Mouse (Mus musculus) limb, embryonic 15.5 days (tissue): Measurements from ENCODE around the gene Cxcl15. TPM values are rescaled to one million over a fixed set of nuclear protein-coding genes. Genes with fewer than 3 reads are reported as not detected.
"Not testable (repeated sequence)": the region's sequence is repeated elsewhere in the genome, so short reads cannot be mapped to it uniquely, and the experiment has no call there.

ENCODE experiments used
- ATAC-seq: fragments of 200-750 bp; cut with Nextera tagmentation; 2 replicates; pipeline ENCODE4 v1.8.0; 2017; ENCODE audit warnings: low read depth, moderate TSS enrichment; ENCODE audit not compliant: insufficient number of reproducible peaks, low FRiP score, low TSS enrichment
- H3K27ac ChIP-seq: fragments of 300-500 bp; sonication (generic); 2 replicates; pipeline ENCODE4 v1.5.1; 2015; ENCODE audit warnings: moderate library complexity, mild to moderate bottlenecking, inconsistent platforms
- H3K27me3 ChIP-seq: fragments of 300-500 bp; sonication (generic); 2 replicates; pipeline ENCODE4 v1.6.1; 2015; ENCODE audit warnings: inconsistent platforms
- H3K36me3 ChIP-seq: fragments of 300-500 bp; sonication (generic); 2 replicates; pipeline ENCODE4 v1.6.1; 2015; ENCODE audit warnings: inconsistent platforms
- H3K4me1 ChIP-seq: fragments of 300-500 bp; sonication (generic); 2 replicates; pipeline ENCODE4 v1.6.1; 2015; ENCODE audit warnings: inconsistent platforms
- H3K4me2 ChIP-seq: fragments of 300-500 bp; sonication (generic); 2 replicates; pipeline ENCODE4 v1.6.1; 2015; ENCODE audit warnings: mild to moderate bottlenecking, inconsistent platforms
- H3K4me3 ChIP-seq: fragments of 300-500 bp; sonication (generic); 2 replicates; pipeline ENCODE4 v1.5.1; 2015; ENCODE audit warnings: mild to moderate bottlenecking, inconsistent platforms
- H3K9ac ChIP-seq: fragments of 300-500 bp; sonication (generic); 2 replicates; pipeline ENCODE4 v1.6.1; 2015; ENCODE audit warnings: inconsistent platforms
- H3K9me3 ChIP-seq: fragments of 300-500 bp; sonication (generic); 2 replicates; pipeline ENCODE4 v1.6.1; 2016; ENCODE audit warnings: inconsistent platforms
- WGBS: fragments of 180-500 bp; shearing (Covaris S2); methylation state at CpG from one replicate; pipeline ENCODE4 v1.1.7; 2015; 5-methylcytosine and 5-hydroxymethylcytosine counted together
- polyA plus RNA-seq: library from polyadenylated mRNA; unstranded; fragments of >200 nt; fragmentation: Nextera tagmentation; extraction: Ambion mirVana; gene quantifications from 2 replicates; pipeline ENCODE4 v1.2.1, GENCODE M21; 2015

Gene Cxcl15
- polyA plus RNA-seq, 1 experiment from 2014 or later = 0.58 TPM

DNA sequence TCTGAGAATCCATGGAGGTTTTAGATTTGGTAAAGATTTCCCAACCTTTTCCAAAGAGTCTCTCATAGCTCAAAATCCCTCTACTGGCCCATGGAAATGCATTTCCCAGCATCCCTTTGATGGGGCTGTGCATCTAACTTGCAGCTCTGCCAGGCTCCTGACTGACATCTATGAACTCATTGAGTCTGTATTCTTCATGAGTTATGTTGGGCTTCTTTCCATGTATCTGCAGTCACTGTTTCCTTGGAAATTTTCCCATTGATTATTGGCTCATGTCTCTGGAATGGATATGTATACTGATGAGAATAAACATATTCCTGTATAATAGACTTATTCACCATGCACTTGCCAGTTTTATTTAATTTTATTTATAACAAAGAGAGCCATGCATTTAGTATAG lies 11.7 kb downstream of the Cxcl15 start:
- Histone ChIP-seq H3K36me3 (no peaks in the 10 kb centered on the region), H3K9me3 (no peaks in the 10 kb centered on the region), H3K4me3 (no peak overlapping the region), H3K27me3 (no peaks in the 10 kb centered on the region), H3K4me1 (no peaks in the 10 kb centered on the region), H3K4me2 (no peak overlapping the region), H3K9ac (no peak overlapping the region), H3K27ac (no peak overlapping the region)
- ATAC-seq = no peak

DNA sequence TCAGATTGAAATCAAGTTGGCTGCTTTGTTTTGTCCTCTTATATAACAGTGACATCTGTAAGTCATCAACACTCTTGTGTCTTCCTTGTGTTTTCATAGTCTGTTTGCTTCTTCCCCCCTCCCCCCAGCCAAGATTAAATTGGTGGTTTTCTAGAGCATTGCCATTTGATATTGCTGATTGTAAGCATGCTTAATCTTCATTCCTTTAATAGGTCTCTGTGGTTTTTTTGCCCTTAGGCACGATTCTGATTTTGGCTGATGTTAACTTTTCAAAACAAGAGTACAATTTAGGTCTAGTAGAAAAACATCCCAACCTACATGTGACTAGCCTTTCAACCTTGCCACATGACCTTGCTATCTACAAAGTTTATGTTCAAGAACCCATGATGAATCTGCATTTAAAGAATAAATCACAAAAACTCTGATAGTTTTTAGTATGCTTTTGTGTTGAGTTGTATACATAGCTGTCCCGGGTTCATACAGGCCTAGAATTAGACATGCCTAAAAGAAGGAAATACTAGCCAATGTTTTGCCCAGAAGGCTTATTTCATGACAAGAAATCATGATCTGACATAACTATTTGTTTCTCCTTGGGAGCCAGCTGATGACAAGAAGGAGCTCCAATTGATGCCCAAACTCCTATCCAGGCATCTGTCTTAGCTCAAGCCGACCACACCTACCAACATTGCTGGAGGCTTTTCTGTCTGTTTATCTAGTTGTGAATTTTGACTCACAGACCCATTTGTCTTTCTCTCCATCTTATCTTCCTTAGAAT lies 13.0 kb downstream of the Cxcl15 start:
- WGBS = 71% methylated on average over 3 of the region's 3 CpGs
- no peaks in the 10 kb centered on the region for H3K27me3 ChIP-seq
- no peaks in the 10 kb centered on the region for H3K4me1 ChIP-seq
- no peak overlapping the region for H3K4me3 ChIP-seq
- no peak overlapping the region for H3K4me2 ChIP-seq
- H3K36me3 ChIP-seq = no peaks in the 10 kb centered on the region
- no peak overlapping the region for H3K9ac ChIP-seq
- no peak overlapping the region for H3K27ac ChIP-seq
- no peaks in the 10 kb centered on the region for H3K9me3 ChIP-seq
- ATAC-seq = no peak

DNA sequence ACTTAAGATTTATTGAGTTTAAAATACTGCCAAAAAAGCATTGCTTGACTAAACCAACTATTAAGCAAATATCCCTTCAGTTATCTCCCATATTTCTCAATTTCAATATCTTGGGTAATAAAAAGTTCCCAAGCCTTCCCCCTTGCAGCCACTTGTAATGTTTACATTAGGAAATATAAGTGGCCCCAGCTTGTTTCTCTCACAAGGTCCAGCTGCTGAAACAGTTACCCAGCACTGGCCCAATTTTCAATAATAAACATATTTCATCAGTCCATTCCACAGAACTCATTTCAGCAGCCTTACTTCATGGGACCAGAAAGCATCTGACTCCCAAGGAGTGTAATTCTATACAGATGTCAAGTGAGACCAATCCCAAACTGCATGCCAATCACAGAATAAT lies 25.4 kb downstream of the Cxcl15 start:
- Histone ChIP-seq H3K9me3 (no peaks in the 10 kb centered on the region), H3K4me3 (no peak overlapping the region), H3K27me3 (no peaks in the 10 kb centered on the region), H3K4me2 (no peak overlapping the region), H3K9ac (no peak overlapping the region), H3K36me3 (no peaks in the 10 kb centered on the region), H3K4me1 (no peaks in the 10 kb centered on the region), H3K27ac (no peak overlapping the region)
- no peak for ATAC-seq

DNA sequence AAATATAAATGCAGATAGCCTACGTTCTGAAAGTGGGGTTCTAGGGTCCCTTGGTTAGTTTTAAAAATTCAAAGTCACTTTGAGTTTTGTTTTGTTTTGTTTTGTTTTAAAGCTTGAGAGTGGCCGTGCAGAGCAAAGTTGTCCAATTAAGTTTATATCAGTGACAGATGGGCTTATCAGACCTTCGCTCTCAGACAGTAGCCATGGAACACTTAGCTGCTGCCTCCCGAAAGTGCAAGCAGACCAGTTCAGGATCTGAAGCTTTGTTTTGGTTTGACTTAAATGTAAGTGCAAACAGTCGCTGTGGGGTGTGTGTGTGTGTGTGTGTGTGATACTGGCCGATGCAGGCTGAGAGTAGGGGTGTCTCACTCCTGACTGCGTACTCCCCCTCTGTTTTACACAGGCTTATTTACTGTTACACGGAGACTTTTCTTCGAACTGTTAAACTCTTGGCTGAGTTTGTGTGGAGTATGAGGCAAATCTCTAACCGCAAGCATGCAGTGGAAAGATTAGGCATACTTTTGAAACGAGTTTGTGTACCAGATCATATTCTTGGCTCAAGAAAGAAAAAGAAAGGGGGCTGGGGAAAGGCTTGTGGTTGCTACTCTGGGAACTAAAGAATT lies 37.9 kb downstream of the Cxcl15 start:
- 0 out of 2 replicates have a peak overlapping the region, but pooled peaks have one; percentile 19 for H3K4me2 ChIP-seq
- H3K9me3 ChIP-seq = no peaks in the 10 kb centered on the region
- H3K4me1 ChIP-seq = peaks cover 8% of the 10 kb centered on the region; the same call in 1 of the 2 replicates
- peak; percentile 82 for ATAC-seq
- H3K27me3 ChIP-seq = no peaks in the 10 kb centered on the region
- no peak overlapping the region for H3K9ac ChIP-seq
- WGBS = 52% methylated on average over 11 of the region's 11 CpGs
- H3K27ac ChIP-seq = peak overlapping the region; percentile 3
- no peak overlapping the region for H3K4me3 ChIP-seq
- H3K36me3 ChIP-seq = no peaks in the 10 kb centered on the region

DNA sequence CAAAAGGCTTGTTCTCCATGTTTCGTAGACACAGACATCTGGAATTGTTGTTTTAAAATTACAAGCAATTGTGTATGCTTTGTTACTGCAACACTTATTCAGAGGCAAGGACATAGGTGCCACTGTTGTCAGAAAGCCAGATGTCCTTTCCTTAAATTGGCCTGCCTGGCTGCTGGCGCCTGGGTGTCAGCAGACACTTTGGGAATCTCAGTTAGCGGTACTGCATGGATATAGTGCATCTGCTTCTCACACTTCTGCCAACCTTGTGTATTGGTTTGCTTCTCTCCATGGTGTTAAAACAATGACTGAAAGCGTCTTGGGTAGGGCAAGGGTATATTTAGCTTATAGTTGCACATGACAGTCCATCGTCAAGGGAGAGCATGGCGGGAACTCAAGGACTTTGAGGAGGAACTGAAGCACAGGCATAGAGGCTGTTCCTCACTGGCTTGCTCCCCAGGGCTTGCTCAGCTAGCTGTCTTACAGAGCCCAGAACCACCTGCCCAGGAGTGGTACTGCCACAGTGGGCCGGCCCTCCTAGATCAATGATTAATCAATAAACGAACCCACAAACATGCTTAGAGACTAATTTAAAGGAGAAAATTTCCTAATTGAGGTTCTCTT lies 38.5 kb downstream of the Cxcl15 start:
- no peak for ATAC-seq
- Histone ChIP-seq H3K4me3 (no peak overlapping the region), H3K9ac (no peak overlapping the region), H3K36me3 (no peaks in the 10 kb centered on the region), H3K4me1 (peaks cover 8% of the 10 kb centered on the region; the same call in 1 of the 2 replicates), H3K27me3 (no peaks in the 10 kb centered on the region), H3K4me2 (no peak overlapping the region), H3K9me3 (no peaks in the 10 kb centered on the region), H3K27ac (peak overlapping the region; percentile 3; the same call in 1 of the 2 replicates)
- 70% methylated on average over 8 of the region's 8 CpGs for WGBS

DNA sequence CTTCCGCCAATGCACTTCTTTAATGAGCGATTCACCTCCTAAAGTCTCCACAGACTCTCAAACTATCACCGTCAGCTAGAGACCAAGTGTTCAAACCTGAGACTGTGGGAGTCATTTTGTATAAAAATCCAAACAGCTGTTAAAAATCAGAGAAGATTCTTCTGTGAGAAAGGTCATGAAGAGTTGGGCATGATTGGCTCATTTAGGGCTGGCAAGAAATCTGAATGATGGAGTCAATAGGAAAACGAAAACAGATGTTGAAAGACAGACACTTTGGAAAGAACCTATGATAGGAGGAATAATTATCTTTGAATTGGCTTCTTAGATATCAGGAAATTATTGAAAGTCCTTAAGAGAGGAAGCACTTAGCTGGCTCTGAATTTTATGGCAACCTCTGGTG lies 40.1 kb downstream of the Cxcl15 start:
- WGBS = 77% methylated on average over 4 of the region's 4 CpGs
- ATAC-seq = no peak
- Histone ChIP-seq H3K9me3 (no peaks in the 10 kb centered on the region), H3K27ac (no peak overlapping the region), H3K4me1 (peaks cover 8% of the 10 kb centered on the region; the same call in 1 of the 2 replicates), H3K9ac (no peak overlapping the region), H3K27me3 (no peaks in the 10 kb centered on the region), H3K36me3 (no peaks in the 10 kb centered on the region), H3K4me2 (no peak overlapping the region), H3K4me3 (no peak overlapping the region)

DNA sequence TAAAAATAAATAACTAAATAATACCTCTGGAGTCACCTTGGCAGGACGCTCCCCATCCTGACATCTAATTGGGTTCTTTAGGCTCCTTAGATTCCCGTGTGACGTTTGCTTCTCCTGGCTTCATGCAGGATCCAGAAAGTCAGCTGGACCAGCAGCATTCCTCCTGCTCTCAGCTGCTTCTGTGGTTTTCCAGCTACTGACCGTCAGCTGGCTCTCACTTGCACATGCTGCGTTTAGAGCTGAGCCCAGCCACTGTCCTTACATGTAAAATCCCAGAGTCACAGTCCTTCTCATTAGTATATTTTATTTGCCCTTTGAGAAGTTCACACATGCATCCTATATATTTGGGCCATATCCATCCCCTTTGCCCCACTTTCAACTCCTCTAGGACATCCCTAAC lies 44.2 kb downstream of the Cxcl15 start:
- no peaks in the 10 kb centered on the region for H3K9me3 ChIP-seq
- H3K27ac ChIP-seq = no peak overlapping the region
- H3K27me3 ChIP-seq = no peaks in the 10 kb centered on the region
- no peak overlapping the region for H3K4me2 ChIP-seq
- no peak overlapping the region for H3K4me3 ChIP-seq
- no peaks in the 10 kb centered on the region for H3K4me1 ChIP-seq
- WGBS = 63% methylated on average over 5 of the region's 5 CpGs
- H3K9ac ChIP-seq = no peak overlapping the region
- H3K36me3 ChIP-seq = no peaks in the 10 kb centered on the region
- ATAC-seq = no peak

DNA sequence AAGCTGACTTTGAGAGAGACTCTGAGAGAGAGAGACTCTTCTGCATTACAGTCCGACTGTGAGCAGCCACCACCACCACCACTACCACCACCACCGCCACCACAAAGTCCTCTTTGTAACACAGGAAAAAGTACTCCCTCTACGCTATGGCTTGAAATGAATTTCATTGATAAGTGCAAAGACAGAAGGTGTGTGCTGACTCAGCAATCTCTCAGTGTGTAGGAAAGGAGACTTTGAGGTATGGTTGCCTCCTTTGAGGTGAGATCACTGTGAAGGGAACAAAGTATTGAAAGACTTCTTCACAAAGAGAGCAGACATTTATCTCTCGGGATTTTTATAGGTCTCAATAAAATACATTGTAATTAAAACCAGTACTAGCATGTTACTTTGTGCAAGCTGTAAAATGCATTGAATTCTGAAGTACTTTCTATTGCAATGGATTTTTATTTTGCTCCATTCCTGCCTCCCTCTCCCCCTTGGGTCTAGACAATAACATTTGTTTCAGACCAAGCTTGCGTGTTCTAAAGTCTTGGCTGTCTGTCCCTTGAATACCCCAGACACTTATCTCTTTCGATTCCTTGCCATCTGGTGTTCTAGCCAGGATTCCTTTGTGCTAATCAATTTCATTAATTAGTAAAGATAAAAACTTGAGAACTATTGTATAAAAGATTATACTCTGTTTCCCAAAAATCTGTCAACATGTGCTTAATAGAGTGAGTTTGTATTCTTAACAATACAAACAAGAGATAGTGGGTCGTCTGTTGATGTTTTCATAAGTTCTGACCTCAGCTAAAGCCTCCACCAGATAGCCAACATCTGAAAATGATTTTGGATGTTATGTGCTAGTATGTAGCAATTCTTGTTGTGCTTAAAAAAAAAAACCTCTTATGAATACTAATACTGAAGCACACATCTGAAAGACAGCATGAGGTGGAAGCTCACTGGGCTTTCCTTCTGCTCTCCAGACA lies 46.9 kb downstream of the Cxcl15 start:
- ATAC-seq = no peak
- H3K4me1 ChIP-seq = no peaks in the 10 kb centered on the region
- no peak overlapping the region for H3K9ac ChIP-seq
- 50% methylated on average over 7 of the region's 7 CpGs for WGBS
- no peak overlapping the region for H3K4me3 ChIP-seq
- H3K9me3 ChIP-seq = no peaks in the 10 kb centered on the region
- H3K4me2 ChIP-seq = no peak overlapping the region
- H3K36me3 ChIP-seq = no peaks in the 10 kb centered on the region
- no peaks in the 10 kb centered on the region for H3K27me3 ChIP-seq
- no peak overlapping the region for H3K27ac ChIP-seq

DNA sequence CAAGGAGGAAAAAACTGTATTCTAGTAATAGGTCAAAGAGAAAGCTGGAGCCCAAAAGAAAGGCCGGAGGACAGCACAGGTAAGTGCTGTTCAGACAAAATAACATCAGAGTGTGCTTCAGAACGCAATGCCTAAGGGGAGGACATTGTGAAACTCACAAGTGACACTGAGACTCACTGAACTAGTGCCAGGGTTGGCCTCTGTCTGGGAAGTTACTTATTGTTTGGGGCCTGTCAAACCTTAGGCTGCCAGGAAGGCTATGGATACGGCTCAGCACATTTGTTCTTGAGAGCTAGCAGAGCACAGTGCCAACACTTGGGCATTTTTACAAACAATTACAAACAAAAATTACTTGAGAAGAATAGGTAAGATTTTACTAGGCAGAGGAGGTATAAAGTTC lies 49.6 kb downstream of the Cxcl15 start:
- WGBS = 78% methylated on average over 3 of the region's 3 CpGs
- Histone ChIP-seq H3K27ac (no peak overlapping the region), H3K9me3 (no peaks in the 10 kb centered on the region), H3K4me2 (no peak overlapping the region), H3K36me3 (no peaks in the 10 kb centered on the region), H3K9ac (no peak overlapping the region), H3K4me3 (no peak overlapping the region), H3K4me1 (no peaks in the 10 kb centered on the region), H3K27me3 (no peaks in the 10 kb centered on the region)
- no peak for ATAC-seq

DNA sequence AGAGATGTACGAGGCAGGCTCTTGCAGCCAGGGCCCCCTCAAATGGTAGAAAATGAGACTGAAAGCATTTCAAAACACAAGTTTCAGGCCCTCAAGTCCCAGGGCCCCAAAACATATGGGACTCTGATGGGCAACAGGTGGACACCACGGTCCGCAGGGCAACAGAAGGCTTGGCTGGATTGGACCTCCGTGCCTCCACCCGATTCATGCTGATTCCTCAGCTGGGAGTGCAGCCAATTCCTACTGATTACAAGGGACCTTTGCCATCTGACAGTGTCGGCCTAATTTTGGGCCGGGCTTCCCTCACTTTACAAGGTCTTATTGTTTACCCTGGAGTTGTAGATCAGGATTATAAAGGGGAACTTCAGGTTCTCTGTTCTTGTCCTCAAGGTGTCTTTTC lies 55.8 kb downstream of the Cxcl15 start:
- ATAC-seq, H3K4me3 ChIP-seq, H3K36me3 ChIP-seq, H3K4me2 ChIP-seq, H3K9me3 ChIP-seq, H3K27ac ChIP-seq, H3K9ac ChIP-seq, H3K27me3 ChIP-seq, H3K4me1 ChIP-seq: not testable (repeated sequence)
- 93% methylated on average over 7 of the region's 7 CpGs for WGBS

DNA sequence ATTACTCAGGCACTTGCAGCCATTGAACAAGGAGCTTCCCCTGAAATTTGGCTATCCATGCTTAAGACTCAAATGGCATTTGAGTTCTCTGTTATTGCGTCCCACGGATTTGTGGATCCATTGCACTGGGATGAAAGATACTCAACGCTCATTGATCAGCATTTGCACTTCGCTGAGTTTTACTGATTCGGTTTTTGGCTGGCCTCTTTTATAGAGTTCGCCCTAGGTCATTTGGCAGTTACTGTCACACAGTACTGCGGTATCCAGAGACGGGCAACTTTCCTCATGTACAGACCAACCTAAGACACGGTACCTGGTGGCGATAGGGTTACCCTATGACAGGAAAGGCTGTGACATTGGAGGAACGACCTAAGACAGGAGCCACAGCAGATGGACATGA lies 57.1 kb downstream of the Cxcl15 start:
- not testable (repeated sequence) for H3K36me3 ChIP-seq, H3K9ac ChIP-seq, ATAC-seq, H3K27ac ChIP-seq, H3K4me3 ChIP-seq, H3K4me2 ChIP-seq, H3K4me1 ChIP-seq, H3K9me3 ChIP-seq, H3K27me3 ChIP-seq
- 95% methylated on average over 11 of the region's 11 CpGs for WGBS
